Mouse (Mus musculus) myocyte (in vitro differentiated cells): ENCODE data around the gene Pde4a.

Source experiments
- MAX ChIP-seq: IDR thresholded peaks from one replicate; pipeline ENCODE4 v1.6.1; 2011; ENCODE audit warnings: low read depth, mild to moderate bottlenecking, control low read depth
- MYOD1 ChIP-seq, 3 experiments: IDR thresholded peaks; one replicate each; pipeline ENCODE4 v1.6.1; 2011; ENCODE audit warnings: control low read depth in 2 of 3, low read depth in 2 of 3, mild to moderate bottlenecking in 2 of 3, moderate library complexity in 1 of 3; ENCODE audit not compliant: insufficient read length in 2 of 3, control insufficient read depth in 1 of 3
- POLR2A ChIP-seq: IDR thresholded peaks from one replicate; pipeline ENCODE4 v1.6.1; 2011; ENCODE audit warnings: low read depth, mild to moderate bottlenecking, control low read depth, moderate library complexity; ENCODE audit not compliant: insufficient read length
- TCF3 ChIP-seq: IDR thresholded peaks from one replicate; pipeline ENCODE4 v1.6.1; 2011; ENCODE audit warnings: low read depth, control low read depth; ENCODE audit not compliant: insufficient read length

- TF ChIP-seq POLR2A (no peak), TCF3 (no peak), MYOD1 (IDR thresholded peaks at IDR 0.05; ENCODE audit: control insufficient read depth in 1 of 3, insufficient read length in 2 of 3, low read depth in 2 of 3) (no peak), MAX (no peak)
Measured at GRCm38 (mm10) chr9:21238004-21238732, 72.7 kb downstream of the Pde4a start.
